Mouse (Mus musculus) liver, embryonic 16.5 days (tissue): ENCODE measurements around the gene Phf14. TPM values are rescaled to one million over a fixed set of nuclear protein-coding genes. Genes with fewer than 3 reads are reported as not detected.

Experiments
- ATAC-seq: fragments of 200-750 bp; cut with Nextera tagmentation; 2 replicates; pipeline ENCODE4 v1.8.0; 2017; ENCODE audit warnings: low read depth, mild to moderate bottlenecking, moderate number of reproducible peaks, moderate library complexity
- H3K27ac ChIP-seq: fragments of 300-500 bp; sonication (generic); 2 replicates; pipeline ENCODE4 v1.5.1; 2014; ENCODE audit warnings: mild to moderate bottlenecking, low read length
- H3K27me3 ChIP-seq: fragments of 300-500 bp; sonication (generic); 2 replicates; pipeline ENCODE4 v1.6.1; 2014; ENCODE audit warnings: low read depth, low read length, mixed read lengths; ENCODE audit not compliant: control insufficient read depth, insufficient read depth
- H3K36me3 ChIP-seq: fragments of 300-500 bp; sonication (generic); 2 replicates; pipeline ENCODE4 v1.6.1; 2014; ENCODE audit warnings: mild to moderate bottlenecking; ENCODE audit not compliant: control insufficient read depth, insufficient read depth
- H3K4me1 ChIP-seq: fragments of 300-500 bp; sonication (generic); 2 replicates; pipeline ENCODE4 v1.6.1; 2014; ENCODE audit warnings: low read depth, low read length, mixed read lengths; ENCODE audit not compliant: control insufficient read depth
- H3K4me2 ChIP-seq: fragments of 300-500 bp; sonication (generic); 2 replicates; pipeline ENCODE4 v1.6.1; 2014; ENCODE audit warnings: low read depth, low read length, mixed read lengths
- H3K4me3 ChIP-seq: fragments of 300-500 bp; sonication (generic); 2 replicates; pipeline ENCODE4 v1.5.1; 2014; ENCODE audit warnings: low read depth, mild to moderate bottlenecking, low read length
- H3K9ac ChIP-seq: fragments of 300-500 bp; sonication (generic); 2 replicates; pipeline ENCODE4 v1.6.1; 2014; ENCODE audit warnings: low read depth, low read length
- H3K9me3 ChIP-seq: fragments of 300-500 bp; sonication (generic); replicated peaks from 2 replicates; pipeline ENCODE4 v1.6.1; 2016; ENCODE audit warnings: low read length; ENCODE audit not compliant: control insufficient read depth
- WGBS: fragments of 180-500 bp; shearing (Covaris S2); extraction: QIAGEN DNeasy Blood & Tissue Kit; methylation state at CpG from one replicate; pipeline ENCODE4 v1.1.7; 2014; ENCODE audit not compliant: insufficient replicate concordance; 5-methylcytosine and 5-hydroxymethylcytosine counted together
- polyA plus RNA-seq: library from polyadenylated mRNA; unstranded; fragments of >200 nt; fragmentation: Nextera tagmentation; extraction: Ambion mirVana; gene quantifications from 2 replicates; pipeline ENCODE4 v1.2.1, GENCODE M21; 2015

Gene Phf14
- polyA plus RNA-seq, 1 experiment from 2014 or later: 11.7 TPM

DNA sequence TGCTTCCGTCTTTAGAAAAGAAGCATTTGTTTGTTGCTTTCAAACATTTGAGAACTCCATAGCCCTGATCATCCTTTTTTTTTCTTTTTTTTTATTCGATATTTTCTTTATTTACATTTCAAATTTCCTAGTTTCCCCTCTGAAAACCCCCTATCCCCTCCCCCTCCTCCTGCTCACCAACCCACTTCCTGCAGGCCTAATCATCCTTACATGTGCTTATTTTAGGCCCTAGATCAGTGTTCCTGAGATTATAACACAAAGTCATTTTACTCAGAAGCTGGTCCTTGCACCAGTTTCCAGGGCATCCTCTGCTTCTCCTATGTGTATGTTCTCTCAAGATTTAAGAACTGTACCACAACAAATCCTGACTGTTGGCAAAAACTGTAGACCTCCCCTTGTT, 161.7 kb downstream of the Phf14 start:
- Histone ChIP-seq H3K9ac (no peak overlapping the region), H3K4me1 (no peaks in the 10 kb centered on the region), H3K9me3 (no peaks in the 10 kb centered on the region), H3K36me3 (no peaks in the 10 kb centered on the region), H3K27me3 (no peaks in the 10 kb centered on the region), H3K27ac (no peak overlapping the region), H3K4me3 (no peak overlapping the region), H3K4me2 (no peak overlapping the region)
- WGBS: 50% methylated on average over 2 of the region's 2 CpGs
- no peak for ATAC-seq

DNA sequence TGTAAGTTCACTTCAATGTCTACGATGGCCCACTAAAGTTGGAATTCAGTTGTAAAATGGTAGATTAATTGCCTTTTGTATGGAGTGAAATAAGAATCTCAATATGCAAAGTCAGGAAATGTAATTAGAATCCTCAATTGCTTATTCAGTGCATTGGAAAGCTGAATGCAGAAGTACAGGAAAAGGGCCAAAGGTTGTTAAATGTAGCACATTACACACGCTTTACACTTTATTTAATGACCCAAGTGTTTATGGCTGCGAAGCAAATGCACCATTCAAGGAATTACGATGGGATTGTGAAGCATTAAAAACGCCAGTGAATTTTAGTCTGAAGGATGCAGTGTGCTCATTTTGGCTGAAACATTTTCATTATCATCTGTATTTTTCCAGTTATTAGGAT, 167.0 kb downstream of the Phf14 start:
- H3K9ac ChIP-seq: no peak overlapping the region
- no peaks in the 10 kb centered on the region for H3K4me1 ChIP-seq
- H3K4me2 ChIP-seq: no peak overlapping the region
- no peak overlapping the region for H3K27ac ChIP-seq
- no peaks in the 10 kb centered on the region for H3K9me3 ChIP-seq
- 69% methylated on average over 5 of the region's 5 CpGs for WGBS
- no peak for ATAC-seq
- no peaks in the 10 kb centered on the region for H3K36me3 ChIP-seq
- no peaks in the 10 kb centered on the region for H3K27me3 ChIP-seq
- no peak overlapping the region for H3K4me3 ChIP-seq

- Histone ChIP-seq H3K4me3 (no peak overlapping the region), H3K4me2 (no peak overlapping the region), H3K36me3 (no peaks in the 10 kb centered on the region), H3K9me3 (no peaks in the 10 kb centered on the region), H3K4me1 (no peaks in the 10 kb centered on the region), H3K27ac (no peak overlapping the region), H3K27me3 (no peaks in the 10 kb centered on the region), H3K9ac (no peak overlapping the region)
- WGBS: 82% methylated on average over 7 of the region's 7 CpGs
- ATAC-seq: no peak
Measured at GRCm38 (mm10) chr6:12077338-12077737, 169.7 kb downstream of the Phf14 start.

DNA sequence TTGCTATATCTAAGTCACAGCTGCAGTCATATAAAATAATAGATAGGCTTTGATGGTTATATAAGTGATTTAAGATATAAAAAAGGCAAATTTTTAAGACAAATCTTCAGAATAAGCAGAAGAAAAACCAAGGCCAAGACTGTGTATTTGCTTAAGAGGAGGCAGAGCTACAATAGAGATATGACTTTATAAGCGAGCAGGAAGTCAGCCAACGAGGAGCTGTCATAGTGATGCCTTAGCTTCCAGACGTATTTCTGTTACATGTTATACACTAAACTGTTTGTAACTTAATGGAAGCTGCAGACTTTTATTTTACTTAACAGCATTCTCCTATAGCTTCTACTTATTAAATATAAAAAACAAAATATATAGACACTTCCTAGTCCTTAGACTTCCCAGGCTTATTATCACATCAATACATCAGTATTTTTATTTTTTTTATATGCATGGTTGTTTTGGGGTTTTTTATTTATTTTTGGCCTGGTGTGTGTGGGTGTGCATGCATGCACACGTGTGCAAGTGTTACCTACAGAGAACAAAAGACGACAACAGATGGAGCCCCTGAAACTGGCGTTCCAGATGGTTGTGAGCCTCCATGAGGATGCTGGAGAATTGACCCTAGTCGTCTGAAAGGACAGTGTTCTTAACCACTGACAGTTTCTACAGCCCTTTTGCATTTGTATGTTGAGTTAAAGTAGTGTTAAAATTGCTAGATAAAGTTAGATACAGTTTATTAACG, 170.4 kb downstream of the Phf14 start:
- Histone ChIP-seq H3K4me3 (no peak overlapping the region), H3K27ac (no peak overlapping the region), H3K27me3 (no peaks in the 10 kb centered on the region), H3K4me2 (no peak overlapping the region), H3K9me3 (no peaks in the 10 kb centered on the region), H3K36me3 (no peaks in the 10 kb centered on the region), H3K9ac (no peak overlapping the region), H3K4me1 (no peaks in the 10 kb centered on the region)
- no peak for ATAC-seq
- WGBS: 62% methylated on average over 8 of the region's 8 CpGs

DNA sequence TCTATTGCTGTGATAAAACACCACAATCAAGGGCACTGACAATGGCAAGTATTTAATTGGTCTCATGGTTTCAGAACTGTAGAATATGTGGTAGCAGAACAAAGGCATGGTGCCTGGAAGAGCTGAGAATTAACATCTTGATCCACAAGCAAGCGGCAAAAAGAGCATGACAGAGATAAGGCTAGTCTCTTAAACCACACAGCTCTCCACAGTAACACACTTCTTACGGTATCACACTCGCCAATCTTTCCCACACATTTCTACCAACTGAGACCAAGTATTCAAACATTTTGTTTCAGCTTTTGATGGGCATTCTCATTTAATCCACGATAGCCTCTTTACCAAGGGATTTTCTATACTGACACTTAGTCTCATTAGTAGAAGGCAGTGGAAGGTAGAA, 171.7 kb downstream of the Phf14 start:
- Histone ChIP-seq H3K4me2 (no peak overlapping the region), H3K27ac (no peak overlapping the region), H3K36me3 (no peaks in the 10 kb centered on the region), H3K4me1 (no peaks in the 10 kb centered on the region), H3K27me3 (no peaks in the 10 kb centered on the region), H3K9ac (no peak overlapping the region), H3K9me3 (no peaks in the 10 kb centered on the region), H3K4me3 (no peak overlapping the region)
- ATAC-seq: no peak
- WGBS: 38% methylated on average over 4 of the region's 4 CpGs

DNA sequence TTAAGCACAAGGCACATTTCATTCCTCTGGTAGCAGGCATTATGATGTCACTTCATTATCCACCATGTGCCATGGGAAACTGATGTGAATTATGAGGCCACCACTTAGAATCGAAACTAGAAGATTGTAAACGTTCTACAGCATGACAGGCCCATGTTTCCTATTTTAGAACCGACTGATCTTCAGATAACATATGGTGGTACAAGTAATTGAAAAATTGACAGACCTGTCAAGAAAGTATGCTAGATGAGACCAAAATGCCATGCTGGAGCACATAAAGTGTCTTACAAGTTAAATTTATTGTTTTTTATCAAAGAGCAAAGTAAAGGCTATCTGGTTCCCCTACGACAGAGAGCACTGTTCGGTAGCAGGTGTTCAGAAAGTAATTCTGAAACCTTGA, 172.8 kb downstream of the Phf14 start:
- ATAC-seq: no peak
- no peak overlapping the region for H3K27ac ChIP-seq
- 41% methylated on average over 5 of the region's 5 CpGs for WGBS
- H3K9ac ChIP-seq: no peak overlapping the region
- no peaks in the 10 kb centered on the region for H3K4me1 ChIP-seq
- no peak overlapping the region for H3K4me3 ChIP-seq
- no peaks in the 10 kb centered on the region for H3K9me3 ChIP-seq
- H3K36me3 ChIP-seq: no peaks in the 10 kb centered on the region
- H3K27me3 ChIP-seq: no peaks in the 10 kb centered on the region
- H3K4me2 ChIP-seq: no peak overlapping the region

DNA sequence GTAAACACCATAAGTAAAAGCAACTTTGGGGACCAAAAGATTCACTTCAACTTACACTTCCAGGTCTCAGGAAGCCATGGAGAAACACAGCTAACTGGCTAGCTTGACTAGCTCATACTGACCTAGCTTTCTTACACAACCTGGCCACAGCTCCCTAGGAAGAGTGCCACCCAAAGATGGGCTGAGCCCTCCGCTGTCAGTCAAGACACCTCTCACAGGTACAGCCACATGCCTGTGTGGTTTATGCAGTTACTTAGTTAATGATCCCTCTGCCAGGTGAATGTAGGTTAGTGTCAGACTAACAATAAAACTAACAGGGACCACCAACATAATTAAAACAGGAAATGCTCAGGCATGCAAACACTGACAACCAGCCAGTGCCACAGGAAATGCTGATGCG, 174.1 kb downstream of the Phf14 start:
- Histone ChIP-seq H3K4me2 (no peak overlapping the region), H3K27ac (no peak overlapping the region), H3K9ac (no peak overlapping the region), H3K36me3 (no peaks in the 10 kb centered on the region), H3K9me3 (no peaks in the 10 kb centered on the region), H3K27me3 (no peaks in the 10 kb centered on the region), H3K4me3 (no peak overlapping the region), H3K4me1 (no peaks in the 10 kb centered on the region)
- 69% methylated on average over 2 of the region's 2 CpGs for WGBS
- no peak for ATAC-seq

DNA sequence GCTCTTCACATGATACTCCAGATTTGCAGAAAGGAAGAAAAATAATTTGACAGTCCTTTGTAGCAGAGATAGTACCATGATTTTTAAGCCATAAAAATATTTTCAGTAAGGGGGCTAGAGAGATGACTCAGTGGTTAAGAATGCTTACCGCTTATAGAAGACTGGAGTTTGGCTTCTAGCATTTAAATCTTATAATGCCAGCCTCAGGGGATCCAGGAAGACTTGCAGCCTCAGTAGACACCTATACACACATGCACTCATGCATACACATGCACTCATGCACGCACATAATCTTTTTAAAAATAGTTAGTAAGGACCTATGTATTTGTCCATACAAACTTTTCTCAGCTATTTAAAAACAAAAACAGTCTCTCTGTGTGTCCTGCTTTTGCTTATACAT, 174.5 kb downstream of the Phf14 start:
- Histone ChIP-seq H3K4me2 (no peak overlapping the region), H3K4me3 (no peak overlapping the region), H3K27ac (no peak overlapping the region), H3K36me3 (no peaks in the 10 kb centered on the region), H3K9ac (no peak overlapping the region), H3K27me3 (no peaks in the 10 kb centered on the region), H3K9me3 (no peaks in the 10 kb centered on the region), H3K4me1 (no peaks in the 10 kb centered on the region)
- no peak for ATAC-seq
- 68% methylated on average over 2 of the region's 2 CpGs for WGBS

DNA sequence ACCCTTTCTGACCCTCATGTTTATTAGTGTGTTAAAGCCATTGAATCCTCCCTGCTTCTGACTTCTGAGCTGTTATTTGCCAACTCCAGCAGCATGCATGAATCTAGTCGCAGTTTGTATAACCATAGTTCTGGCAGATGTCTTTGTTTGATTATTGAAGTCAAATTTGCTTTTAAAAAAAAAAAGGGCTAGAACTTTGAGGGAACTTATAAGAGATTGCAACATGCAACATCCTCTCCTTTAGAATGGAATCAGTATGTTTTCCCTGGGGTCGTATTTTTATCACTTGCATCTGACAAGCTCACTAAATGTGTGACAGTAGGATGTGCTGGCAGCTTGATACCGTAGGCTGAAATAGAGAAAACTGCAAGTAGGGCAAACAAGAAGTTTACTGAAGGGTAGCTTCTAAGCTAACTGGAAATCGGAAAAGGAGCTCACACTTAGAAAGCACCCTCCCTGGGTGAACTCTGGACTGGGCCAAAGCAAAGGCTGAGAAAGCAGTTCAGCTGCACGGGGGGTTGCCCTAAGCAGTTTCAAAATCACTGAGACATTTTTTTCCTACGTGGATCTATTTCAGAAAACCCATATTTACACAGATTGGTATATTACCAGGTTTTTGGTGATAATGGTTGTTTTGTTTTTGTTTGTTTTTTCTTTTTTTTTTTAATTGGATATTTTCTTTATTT, 175.1 kb downstream of the Phf14 start:
- H3K4me2 ChIP-seq: no peak overlapping the region
- H3K9me3 ChIP-seq: no peaks in the 10 kb centered on the region
- no peak overlapping the region for H3K4me3 ChIP-seq
- no peaks in the 10 kb centered on the region for H3K36me3 ChIP-seq
- no peaks in the 10 kb centered on the region for H3K4me1 ChIP-seq
- no peak for ATAC-seq
- WGBS: 41% methylated on average over 6 of the region's 6 CpGs
- H3K9ac ChIP-seq: no peak overlapping the region
- H3K27me3 ChIP-seq: no peaks in the 10 kb centered on the region
- H3K27ac ChIP-seq: no peak overlapping the region
